Mouse (Mus musculus) layer of hippocampus, adult 9-11 months (tissue): Measurements from ENCODE around the gene Lamc2.

Experiments used
- DNase-seq: peaks from one replicate; pipeline ENCODE4 v3.0.0; 2022

Lamc2 gene

GRCm38 (mm10) chr1:153185828-153186803 is at the start of gene Lamc2:
Gene Lamc2, minus strand, starts transcription at chr1:153186447.
- DNase-seq, result no peak

GRCm38 (mm10) chr1:153235576-153235975 is 49.3 kb upstream of the Lamc2 start:
- no peak for DNase-seq

- DNase-seq, result no peak
Measured at GRCm38 (mm10) chr1:153231681-153232080, 45.4 kb upstream of the Lamc2 start.

GRCm38 (mm10) chr1:153227916-153228315 is 41.7 kb upstream of the Lamc2 start:
- DNase-seq, result no peak

GRCm38 (mm10) chr1:153227096-153227495 is 40.8 kb upstream of the Lamc2 start:
- no peak for DNase-seq

- peak; percentile 71 for DNase-seq
Measured at GRCm38 (mm10) chr1:153225786-153226725, 39.8 kb upstream of the Lamc2 start.

- DNase-seq, result no peak
Measured at GRCm38 (mm10) chr1:153224331-153224730, 38.1 kb upstream of the Lamc2 start.

GRCm38 (mm10) chr1:153219376-153219775 is 33.1 kb upstream of the Lamc2 start:
- no peak for DNase-seq

GRCm38 (mm10) chr1:153216516-153216915 is 30.3 kb upstream of the Lamc2 start:
- DNase-seq, result no peak

- no peak for DNase-seq
Measured at GRCm38 (mm10) chr1:153215676-153216075, 29.4 kb upstream of the Lamc2 start.

GRCm38 (mm10) chr1:153210992-153211391 is 24.7 kb upstream of the Lamc2 start:
- DNase-seq, result no peak

- no peak for DNase-seq
Measured at GRCm38 (mm10) chr1:153210198-153210597, 24.0 kb upstream of the Lamc2 start.

- no peak for DNase-seq
Measured at GRCm38 (mm10) chr1:153202195-153202594, 15.9 kb upstream of the Lamc2 start.

GRCm38 (mm10) chr1:153201448-153201847 is 15.2 kb upstream of the Lamc2 start:
- DNase-seq, result peak; percentile 21

GRCm38 (mm10) chr1:153197316-153197850 is 11.1 kb upstream of the Lamc2 start:
- DNase-seq, result no peak

- no peak for DNase-seq
Measured at GRCm38 (mm10) chr1:153192945-153193344, 6.7 kb upstream of the Lamc2 start.

- no peak for DNase-seq
Measured at GRCm38 (mm10) chr1:153192379-153192778, 6.1 kb upstream of the Lamc2 start.

- peak; percentile 54 for DNase-seq
Measured at GRCm38 (mm10) chr1:153191943-153192329, 5.7 kb upstream of the Lamc2 start.

- DNase-seq, result no peak
Measured at GRCm38 (mm10) chr1:153191237-153191942, 5.1 kb upstream of the Lamc2 start.

GRCm38 (mm10) chr1:153188081-153188480 is 1.8 kb upstream of the Lamc2 start:
- no peak for DNase-seq

- DNase-seq, result peak; percentile 86
Measured at GRCm38 (mm10) chr1:153180586-153181289, 5.5 kb downstream of the Lamc2 start.

GRCm38 (mm10) chr1:153180160-153180559 is 6.1 kb downstream of the Lamc2 start:
- DNase-seq, result no peak
